Mouse (Mus musculus) kidney, postnatal 25 days (tissue): ENCODE measurements at regions not wholly inside any gene's neighbourhood (a gene's known extent, or its start where the extent isn't known, plus 50 kb on each side); places are given as distances from the start of the nearest gene placed in this dataset.
A peak's percentile ranks its signal among the peaks of the same experiment; 100 is the strongest.

ENCODE experiments used
- DNase-seq, 2 experiments: peaks; one replicate each; pipeline ENCODE4 v3.0.0; 2021; ENCODE audit warnings: mixed read lengths in 2 of 2

- DNase-seq = no peak
Observed at GRCm38 (mm10) chr13:102276885-102277284, 416.5 kb upstream of the Cd180 start.

GRCm38 (mm10) chr13:102280198-102280597 lies 413.2 kb upstream of the Cd180 start:
- DNase-seq = no peak

- DNase-seq = no peak
Observed at GRCm38 (mm10) chr13:102294451-102294850, 398.9 kb upstream of the Cd180 start.

DNA sequence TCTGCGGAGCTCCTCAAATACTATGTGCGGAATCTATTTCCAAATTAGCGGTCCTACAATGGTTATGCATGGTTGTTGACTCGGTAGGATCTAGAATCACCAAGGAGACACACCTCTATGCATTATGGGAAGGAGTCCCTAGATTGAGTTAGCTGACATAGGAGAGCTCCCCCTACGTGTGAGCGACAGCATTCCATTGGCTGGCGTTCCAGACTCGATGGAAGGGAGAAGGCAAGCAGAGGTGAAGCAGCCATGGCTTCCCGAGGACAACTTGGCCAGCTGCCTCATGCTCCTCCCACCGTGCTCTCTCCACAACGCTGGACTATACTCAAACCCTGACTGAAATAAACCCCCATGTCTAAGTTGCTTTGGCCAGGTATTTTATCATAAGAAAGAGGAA lies 398.3 kb upstream of the Cd180 start:
- DNase-seq = no peak

DNA sequence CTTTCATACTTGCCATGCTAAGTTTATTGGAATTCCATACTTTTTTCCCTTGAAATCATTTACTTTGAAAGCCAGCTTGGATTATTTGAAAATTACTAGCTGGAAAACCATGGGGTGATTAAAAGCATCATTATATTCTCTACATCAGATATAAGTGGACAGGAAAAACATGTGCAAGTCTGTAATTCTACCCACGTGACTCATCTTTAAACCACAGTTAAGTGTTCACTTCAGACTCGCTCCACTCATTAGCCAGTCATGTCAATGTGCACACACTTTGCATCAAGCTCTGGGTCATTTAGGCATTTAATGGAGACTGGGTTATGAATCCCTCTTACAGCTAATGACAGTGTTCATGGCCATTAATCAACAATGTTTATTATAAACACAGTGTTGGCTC lies 385.4 kb upstream of the Cd180 start:
- no peak for DNase-seq

GRCm38 (mm10) chr13:102312096-102312495 lies 381.3 kb upstream of the Cd180 start:
- no peak for DNase-seq

GRCm38 (mm10) chr13:102315921-102316692 lies 377.3 kb upstream of the Cd180 start:
- no peak for DNase-seq

GRCm38 (mm10) chr13:102318891-102319404 lies 374.4 kb upstream of the Cd180 start:
- DNase-seq = no peak

GRCm38 (mm10) chr13:102319453-102319852 lies 373.9 kb upstream of the Cd180 start:
- DNase-seq = no peak

DNA sequence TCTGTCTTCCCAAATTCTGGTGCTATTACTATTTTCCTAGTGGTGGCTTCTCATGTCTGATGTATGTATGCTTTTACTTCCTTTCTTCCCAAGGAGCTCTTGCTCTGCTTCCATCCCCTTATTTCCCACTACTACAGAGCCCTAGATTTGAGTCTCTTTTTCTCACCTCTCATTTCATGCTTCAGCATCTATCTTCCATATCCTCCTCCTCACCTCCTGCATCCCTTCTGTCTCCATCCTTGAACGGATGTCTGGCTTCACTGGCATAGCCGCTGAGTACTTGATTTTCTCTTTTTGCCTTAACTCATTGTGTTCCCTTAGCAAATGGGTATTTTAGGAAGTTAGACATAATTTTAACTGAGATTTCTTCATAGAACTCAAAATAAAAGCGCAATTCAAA lies 369.5 kb upstream of the Cd180 start:
- no peak for DNase-seq

DNA sequence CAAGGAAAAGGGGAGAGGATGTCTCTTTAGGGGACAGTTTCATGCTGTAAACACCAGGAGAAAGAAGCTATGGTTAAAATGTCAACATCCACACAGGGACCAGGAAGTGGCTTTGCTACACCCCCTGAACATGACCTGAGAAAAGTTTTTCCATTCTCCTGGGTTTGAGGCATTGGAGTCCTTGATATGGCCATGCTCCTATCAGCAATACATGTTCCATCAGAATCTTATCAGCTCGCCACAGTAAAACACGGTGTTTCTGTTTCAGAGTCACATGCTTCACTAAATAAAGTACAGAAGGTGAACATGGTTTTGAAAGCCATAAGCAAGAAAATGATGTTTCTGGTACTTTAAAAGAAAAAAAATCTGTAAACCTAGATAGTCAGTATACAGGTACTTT lies 367.4 kb upstream of the Cd180 start:
- no peak for DNase-seq

DNA sequence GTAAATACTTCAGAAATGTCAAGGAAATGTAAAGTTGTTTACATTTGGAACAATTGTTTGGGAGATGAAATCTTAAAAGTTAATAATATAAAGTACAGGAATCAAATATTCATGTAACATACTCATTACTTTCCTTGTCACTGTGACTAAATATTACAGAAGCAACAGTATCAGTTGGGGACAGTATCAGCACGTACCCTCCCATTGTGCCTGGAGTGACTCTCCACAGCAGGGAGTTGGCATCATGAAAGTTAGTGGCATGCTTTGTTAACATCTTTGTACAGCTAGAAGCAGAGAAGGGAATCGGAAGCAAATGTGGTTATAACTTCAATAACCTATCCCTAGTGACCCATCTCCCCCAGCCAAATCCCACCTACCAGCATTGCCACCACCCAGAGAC lies 366.8 kb upstream of the Cd180 start:
- DNase-seq = no peak

DNA sequence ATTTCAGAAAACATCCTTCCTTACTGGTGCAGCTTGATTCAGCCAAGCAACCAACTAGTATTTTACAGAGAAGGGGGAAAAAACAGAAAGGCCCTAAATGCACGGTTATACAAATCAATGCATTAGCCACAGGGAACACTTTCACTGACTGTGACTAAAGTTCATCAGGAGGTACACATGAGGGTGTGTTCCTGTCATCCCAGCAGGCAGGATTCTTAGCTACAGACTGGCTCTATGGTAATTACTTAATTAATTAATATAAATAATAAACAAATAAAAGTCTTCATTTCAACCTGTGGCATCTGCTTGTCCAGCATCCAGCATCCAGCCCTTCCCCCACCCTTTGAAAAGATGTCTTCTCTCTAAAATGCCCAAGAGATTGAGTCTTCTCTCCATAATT lies 359.7 kb upstream of the Cd180 start:
- no peak for DNase-seq

DNA sequence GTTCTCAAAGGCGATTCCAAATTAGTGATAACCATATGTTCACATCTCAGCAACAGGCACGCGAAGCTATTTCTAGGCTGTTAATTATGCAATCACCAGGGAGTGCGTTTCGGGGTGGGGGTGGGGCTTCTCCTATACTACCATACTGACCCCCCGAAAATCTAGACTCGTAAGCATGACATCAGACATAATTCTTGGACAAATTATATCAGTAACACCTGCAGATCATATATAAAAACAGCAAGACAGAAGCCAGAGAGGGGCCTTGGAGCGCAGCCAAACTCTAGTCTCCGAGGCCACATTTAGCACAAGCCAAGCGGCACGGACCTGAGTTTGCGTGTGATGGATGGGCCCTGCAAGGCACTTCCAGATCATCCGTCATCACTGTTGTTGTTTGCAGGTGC lies 359.2 kb upstream of the Cd180 start:
- DNase-seq = peak in 1 of 2 experiments; percentile 27

GRCm38 (mm10) chr13:102343236-102343635 lies 350.1 kb upstream of the Cd180 start:
- DNase-seq = no peak

DNA sequence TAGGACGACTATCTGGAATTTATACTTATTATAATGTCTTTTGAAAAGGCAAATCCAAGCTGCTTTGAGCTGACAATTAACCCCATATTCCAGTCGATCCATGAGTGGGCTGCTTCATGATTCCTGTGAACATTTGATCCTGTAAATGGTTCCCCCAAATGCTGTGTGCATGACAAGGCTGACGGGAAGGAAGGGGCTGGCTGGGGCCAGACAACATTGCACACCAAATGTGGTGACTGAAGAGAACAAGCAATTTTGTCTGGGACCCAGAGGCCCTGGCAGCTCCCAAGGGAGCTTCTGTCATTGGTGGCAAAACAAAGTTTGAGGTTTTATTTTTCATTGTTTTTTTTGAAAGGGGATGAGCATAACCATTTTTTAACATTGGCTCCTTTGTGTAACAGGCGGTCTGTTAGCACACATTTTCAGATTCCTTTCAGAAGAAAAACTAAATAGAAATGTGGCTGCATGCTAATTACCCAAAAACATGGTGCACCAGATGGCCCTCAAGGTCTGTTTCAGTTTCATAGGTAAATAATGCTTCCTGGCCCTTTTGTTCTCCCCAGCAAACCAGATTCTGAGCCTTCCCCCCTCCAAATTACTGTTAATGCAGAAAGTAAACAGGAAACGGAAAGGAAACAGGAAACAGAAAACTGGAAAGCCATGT lies 348.6 kb upstream of the Cd180 start:
- DNase-seq = no peak

DNA sequence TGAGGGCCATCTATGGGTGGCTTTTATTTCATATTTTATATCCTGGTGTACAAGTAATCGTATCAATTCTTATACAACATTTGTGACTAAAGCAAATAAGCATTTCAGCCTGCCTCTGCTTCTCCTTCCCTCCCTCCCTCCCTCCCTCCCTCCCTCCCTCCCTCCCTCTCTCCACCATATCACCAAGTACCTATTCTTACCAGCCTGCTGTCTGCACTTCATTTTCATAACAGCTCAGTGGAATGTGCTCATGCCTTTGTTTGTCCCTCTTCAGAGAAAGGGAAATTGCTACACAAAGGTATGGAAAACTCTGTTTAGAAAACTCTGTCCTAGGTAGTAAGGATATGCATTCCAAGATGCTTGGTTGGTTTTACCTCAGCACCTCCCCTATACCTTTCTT lies 343.9 kb upstream of the Cd180 start:
- DNase-seq = no peak

- DNase-seq = peak in 1 of 2 experiments; percentile 6
Observed at GRCm38 (mm10) chr13:102352073-102352854, 341.1 kb upstream of the Cd180 start.

DNA sequence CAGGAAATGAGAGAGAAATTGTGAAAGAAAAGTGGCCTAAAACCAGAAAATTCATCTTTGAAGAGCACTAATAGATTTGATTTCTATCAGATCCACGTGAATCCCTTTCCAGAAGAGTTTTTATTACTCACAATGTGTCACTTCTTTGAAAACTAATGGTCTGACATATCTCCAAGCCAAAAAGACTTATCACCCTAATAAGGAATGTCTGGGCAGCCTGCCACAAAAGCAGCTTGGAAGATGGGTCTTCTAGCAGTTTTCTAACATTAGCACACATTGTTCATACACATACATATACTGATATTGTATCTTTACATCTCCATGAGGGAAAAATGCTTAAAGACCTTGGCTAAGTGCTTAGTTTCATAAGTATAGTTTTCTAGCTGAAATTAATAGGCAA lies 337.8 kb upstream of the Cd180 start:
- peak in 1 of 2 experiments; percentile 61 for DNase-seq

DNA sequence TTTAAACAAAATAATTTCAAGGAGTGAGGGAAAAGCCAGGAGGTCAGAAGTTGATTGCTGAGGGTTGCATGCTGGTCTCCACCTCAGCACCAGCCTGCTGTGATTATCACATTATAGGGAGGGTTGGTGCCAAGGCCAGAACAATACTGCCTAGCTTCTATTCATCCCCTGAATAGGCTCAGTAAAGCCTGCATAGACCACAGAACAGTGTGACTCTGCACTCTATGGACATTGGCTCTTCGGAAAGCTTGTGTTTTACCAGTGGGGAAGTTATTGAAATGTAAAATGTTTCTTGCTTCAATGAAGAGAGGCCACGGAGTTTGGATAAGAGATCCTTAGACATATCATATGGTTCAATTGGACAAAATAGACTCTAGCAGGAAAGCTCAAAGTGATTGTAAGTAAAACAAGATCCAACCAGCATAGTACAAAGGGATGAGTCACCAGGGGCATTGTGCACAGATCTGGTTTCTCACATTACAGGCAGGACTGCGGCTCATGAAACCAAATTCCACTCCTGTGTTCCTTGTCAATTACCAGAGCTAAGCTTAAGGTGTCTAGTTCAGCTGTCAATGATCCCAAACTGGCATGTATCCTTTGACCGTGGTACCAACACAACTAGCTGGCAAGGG lies 320.8 kb upstream of the Cd180 start:
- no peak for DNase-seq

GRCm38 (mm10) chr13:102380667-102381066 lies 312.7 kb upstream of the Cd180 start:
- DNase-seq = no peak

- DNase-seq = no peak
Observed at GRCm38 (mm10) chr13:102391911-102392310, 301.4 kb upstream of the Cd180 start.
